Mouse (Mus musculus): ENCODE data around the gene Lurap1. TPM values are rescaled to one million over a fixed set of nuclear protein-coding genes. Genes with fewer than 3 reads are reported as not detected.

Lurap1 gene
- polyA plus RNA-seq, 1 experiment from 2014 or later, result 2.2 TPM

DNA sequence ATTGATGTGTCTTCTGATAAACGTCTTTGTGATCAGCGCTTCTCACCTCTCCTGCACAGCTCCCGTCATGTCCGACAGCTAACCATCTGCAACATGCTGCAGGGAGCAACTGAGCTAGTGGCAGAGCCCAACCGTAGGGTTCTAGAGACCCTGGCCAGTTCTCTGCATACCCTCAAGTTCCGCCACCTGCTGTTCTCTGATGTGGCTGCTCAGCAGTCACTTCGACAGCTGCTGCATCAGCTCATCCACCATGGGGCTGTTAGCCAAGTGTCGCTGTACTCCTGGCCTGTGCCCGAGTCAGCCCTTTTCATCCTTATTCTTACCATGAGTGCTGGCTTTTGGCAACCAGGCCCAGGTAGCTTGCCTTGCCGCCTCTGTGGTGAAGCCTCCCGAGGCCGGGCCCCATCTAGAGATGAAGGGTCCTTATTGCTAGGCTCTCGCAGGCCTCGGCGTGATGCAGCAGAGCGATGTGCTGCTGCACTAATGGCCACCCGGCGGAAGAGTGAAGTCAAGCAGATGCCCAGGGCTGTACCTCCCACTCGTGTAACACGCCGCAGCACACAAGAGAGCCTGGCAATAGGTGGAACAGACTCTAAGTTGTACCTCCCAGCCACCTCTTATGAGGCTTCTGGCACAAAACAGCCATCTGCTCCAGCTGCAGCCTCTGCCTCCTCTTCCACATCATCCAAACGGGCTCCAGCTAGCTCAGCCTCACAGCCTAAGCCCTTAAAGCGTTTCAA lies 62.5 kb downstream of the Lurap1 start:
- Histone ChIP-seq H3K9ac (replicated peaks) (no peak overlapping the region), H3K4me3 (replicated peaks) (no peak overlapping the region), H3K9me3 (no peaks in the 10 kb centered on the region), H3K27ac (no peak overlapping the region), H3K27me3 (no peaks in the 10 kb centered on the region), H3K36me3 (peaks cover 83% of the 10 kb centered on the region), H3K4me2 (replicated peaks) (no peak overlapping the region), H3K4me1 (replicated peaks) (no peaks in the 10 kb centered on the region)
- WGBS, result 91% methylated on average over 23 of the region's 23 CpGs
- no peak for ATAC-seq

Other genes with a start within 250 kb of the Lurap1 start
- 10.9 and 11.7 TPM in 2 replicates for gene Dmbx1, start 211.4 kb downstream of the Lurap1 start, polyA plus RNA-seq (2015; fragmentation: Nextera tagmentation; extraction: Ambion mirVana)
- 9.5 and 11.3 TPM in 2 replicates for gene Faah, start 133.4 kb downstream of the Lurap1 start, polyA plus RNA-seq (2015; fragmentation: Nextera tagmentation; extraction: Ambion mirVana)
- gene Nsun4, start 97.5 kb downstream of the Lurap1 start, polyA plus RNA-seq (2015; fragmentation: Nextera tagmentation; extraction: Ambion mirVana), result 17.5 and 17.9 TPM in 2 replicates
- gene Uqcrh, start 76.3 kb downstream of the Lurap1 start, polyA plus RNA-seq (2015; fragmentation: Nextera tagmentation; extraction: Ambion mirVana), result 434 and 439 TPM in 2 replicates
- 62.1 and 67.1 TPM in 2 replicates for gene Lrrc41, start 76.1 kb downstream of the Lurap1 start, polyA plus RNA-seq (2015; fragmentation: Nextera tagmentation; extraction: Ambion mirVana)
- 18.8 and 19.4 TPM in 2 replicates for gene Rad54l, start 27.6 kb downstream of the Lurap1 start, polyA plus RNA-seq (2015; fragmentation: Nextera tagmentation; extraction: Ambion mirVana)
- gene Pomgnt1, start 27.5 kb downstream of the Lurap1 start, polyA plus RNA-seq (2015; fragmentation: Nextera tagmentation; extraction: Ambion mirVana), result 51.8 and 56.9 TPM in 2 replicates
- gene Tspan1, start 16.3 kb upstream of the Lurap1 start, polyA plus RNA-seq (2015; fragmentation: Nextera tagmentation; extraction: Ambion mirVana), result 0.11 TPM in 1 of 2 replicates, not detected in the other
- gene 1700042G07Rik, start 22.0 kb upstream of the Lurap1 start, polyA plus RNA-seq (2015; fragmentation: Nextera tagmentation; extraction: Ambion mirVana), result not detected in 2 replicates
- gene Gm49337, start 22.0 kb upstream of the Lurap1 start, polyA plus RNA-seq (2015; fragmentation: Nextera tagmentation; extraction: Ambion mirVana), result not detected in 2 replicates
- gene Pik3r3, start 70.3 kb upstream of the Lurap1 start, polyA plus RNA-seq (2015; fragmentation: Nextera tagmentation; extraction: Ambion mirVana), result 111 TPM in 2 replicates

Data from midbrain, embryonic 13.5 days (tissue).